Mouse (Mus musculus) C2C12 (cell line): ENCODE data around the gene Hcn3.
A peak's percentile ranks its signal among the peaks of the same experiment; 100 is the strongest.

ENCODE experiments used
- CEBPB ChIP-seq: IDR thresholded peaks from one replicate; pipeline ENCODE4 v1.6.1; 2011; ENCODE audit warnings: low read depth, mild to moderate bottlenecking, control low read depth, moderate library complexity
- CTCF ChIP-seq: IDR thresholded peaks from one replicate; pipeline ENCODE4 v1.5.1; 2011; ENCODE audit not compliant: control insufficient read depth, insufficient read depth, insufficient read length
- FOSL1 ChIP-seq: IDR thresholded peaks from one replicate; pipeline ENCODE4 v1.8.0; 2011; ENCODE audit warnings: mild to moderate bottlenecking, low read length; ENCODE audit not compliant: poor library complexity, insufficient read depth, severe bottlenecking
- MAX ChIP-seq: IDR thresholded peaks from one replicate; pipeline ENCODE4 v1.6.1; 2011; ENCODE audit warnings: mild to moderate bottlenecking, control low read depth
- MYOD1 ChIP-seq: IDR thresholded peaks from one replicate; pipeline ENCODE4 v1.6.1; 2011; ENCODE audit warnings: low read depth; ENCODE audit not compliant: control insufficient read depth, insufficient read length
- MYOG ChIP-seq: IDR thresholded peaks from one replicate; pipeline ENCODE4 v1.6.1; 2011; ENCODE audit not compliant: control insufficient read depth, insufficient read length; ENCODE audit errors: extremely low read depth
- USF1 ChIP-seq: IDR thresholded peaks from one replicate; pipeline ENCODE4 v1.6.1; 2011; ENCODE audit warnings: low read depth, mild to moderate bottlenecking, control low read depth, moderate library complexity

- TF ChIP-seq MYOD1 (no peak), CTCF (peak; percentile 31), USF1 (no peak), MAX (no peak), FOSL1 (no peak), MYOG (no peak), CEBPB (no peak)
These were observed 44.5 kb downstream of the Hcn3 start for GRCm38 (mm10) chr3:89115522-89115921.
